Mouse (Mus musculus) heart, adult 2 months (tissue): ENCODE data around the gene Hist4h4. TPM values are rescaled to one million over a fixed set of nuclear protein-coding genes. Genes with fewer than 3 reads are reported as not detected.

Experiments used
- DNase-seq, 2 experiments: peaks; one replicate each; pipeline ENCODE4 v3.0.0; 2021
- H3K27ac ChIP-seq: fragments of 200-600 bp; 2 replicates; pipeline ENCODE4 v1.8.1; 2022
- H3K27me3 ChIP-seq: fragments of 200-500 bp; 2 replicates; pipeline ENCODE4 v1.6.1; 2012; ENCODE audit warnings: mild to moderate bottlenecking, low read length, inconsistent platforms, mixed read lengths; ENCODE audit not compliant: control insufficient read depth, insufficient read depth
- H3K36me3 ChIP-seq: fragments of 200-500 bp; 2 replicates; pipeline ENCODE4 v1.6.1; 2012; ENCODE audit warnings: low read length, inconsistent platforms; ENCODE audit not compliant: control insufficient read depth, insufficient read depth
- H3K4me1 ChIP-seq: fragments of 200-500 bp; 2 replicates; pipeline ENCODE4 v1.6.1; 2011; ENCODE audit warnings: low read length; ENCODE audit not compliant: control insufficient read depth, insufficient read depth
- H3K4me3 ChIP-seq: fragments of 200-600 bp; 2 replicates; pipeline ENCODE4 v1.8.1; 2022
- H3K79me2 ChIP-seq: fragments of 200-500 bp; replicated peaks from 2 replicates; pipeline ENCODE4 v1.6.1; 2012; ENCODE audit warnings: mild to moderate bottlenecking, inconsistent platforms, low read length, moderate library complexity, mixed read lengths; ENCODE audit not compliant: control insufficient read depth, insufficient read depth
- H3K9ac ChIP-seq: fragments of 200-500 bp; 2 replicates; pipeline ENCODE4 v1.6.1; 2012; ENCODE audit warnings: low read depth, mild to moderate bottlenecking, control low read depth, inconsistent platforms, low read length, mixed read lengths
- CTCF ChIP-seq: fragments of 200-600 bp; IDR thresholded peaks from 2 replicates; pipeline ENCODE4 v1.8.1; 2022; ENCODE audit warnings: antibody characterized with exemption, mild to moderate bottlenecking, moderate library complexity
- EP300 ChIP-seq: fragments of 200-500 bp; IDR thresholded peaks from 2 replicates; pipeline ENCODE4 v1.6.1; 2011; ENCODE audit warnings: low read depth, low read length, control low read depth; ENCODE audit not compliant: insufficient read depth
- POLR2A ChIP-seq: fragments of 200-500 bp; IDR thresholded peaks from 2 replicates; pipeline ENCODE4 v1.6.1; 2011; ENCODE audit warnings: mild to moderate bottlenecking, low read depth, low read length, control low read depth; ENCODE audit not compliant: insufficient read depth
- WGBS: fragments of 180-500 bp; shearing (Covaris S2); methylation state at CpG from one replicate; pipeline ENCODE4 v1.1.7; 2018; 5-methylcytosine and 5-hydroxymethylcytosine counted together
- intact Hi-C: fragments of 180-260 bp; cut with DNase I; formaldehyde crosslinking; loops from one replicate; pipeline ENCODE4 v1.15.1; 2025
- polyA plus RNA-seq: library from polyadenylated mRNA; depleted of rRNA; stranded (reverse); fragments of >200 nt; gene quantifications from 2 replicates; pipeline ENCODE4 v1.2.3, GENCODE M21; 2012
- total RNA-seq, 2 experiments: library from RNA; stranded (reverse); gene quantifications; 2 replicates each; pipeline ENCODE4 v1.2.3; 2021

Hist4h4 gene
- total and polyA plus RNA-seq, 3 experiments, result 0.16 to 6.5 (median 5.9) TPM

DNA sequence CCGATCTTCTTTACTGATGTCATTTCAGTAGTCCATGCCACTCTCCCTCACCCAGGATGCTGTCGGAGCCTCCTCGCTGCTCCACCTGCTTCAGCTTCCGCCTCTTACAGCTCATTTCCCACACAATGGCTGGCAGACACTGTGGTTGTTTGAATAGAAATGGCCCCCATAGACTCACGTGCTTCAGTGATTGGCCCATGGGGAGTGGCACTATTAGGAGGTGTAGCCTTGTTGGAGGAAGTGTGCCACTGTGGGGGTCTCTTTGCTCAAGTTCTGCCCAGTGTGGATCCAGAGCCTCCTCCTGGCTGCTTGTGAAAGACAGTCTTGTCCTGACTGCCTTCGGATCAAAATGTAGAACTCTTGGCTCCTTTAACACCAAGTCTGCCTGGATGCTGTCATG lies 8.4 kb downstream of the Hist4h4 start:
- WGBS, result 68% methylated on average over 6 of the region's 6 CpGs
- Histone ChIP-seq H3K4me1 (no peaks in the 10 kb centered on the region), H3K36me3 (no peaks in the 10 kb centered on the region), H3K4me3 (no peak overlapping the region), H3K79me2 (no peaks in the 10 kb centered on the region), H3K27ac (no peak overlapping the region), H3K27me3 (no peaks in the 10 kb centered on the region), H3K9ac (no peak overlapping the region)
- TF ChIP-seq EP300 (no peak), CTCF (no peak), POLR2A (no peak)
- DNase-seq, result no peak
- intact Hi-C loops, result no loop called here

DNA sequence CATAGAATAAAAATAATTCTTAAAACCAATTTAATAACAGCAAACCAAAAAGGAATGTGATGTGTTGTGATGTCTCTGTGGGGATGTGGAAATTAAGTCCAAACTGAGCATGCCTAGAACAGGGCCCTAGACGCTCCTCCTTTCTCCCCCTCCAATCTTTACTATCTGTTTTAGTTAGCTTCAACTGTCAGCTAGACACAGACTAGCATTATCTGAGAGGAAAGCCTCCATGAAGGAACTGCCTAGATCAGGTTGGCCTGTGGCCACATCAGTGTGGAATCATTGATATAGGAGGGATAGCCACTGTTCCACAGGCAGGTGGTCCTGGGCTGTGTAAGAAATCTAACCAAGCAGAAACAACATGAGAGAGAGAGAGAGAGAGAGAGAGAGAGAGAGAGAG lies 9.1 kb downstream of the Hist4h4 start:
- Histone ChIP-seq H3K79me2 (no peaks in the 10 kb centered on the region), H3K9ac (no peak overlapping the region), H3K36me3 (no peaks in the 10 kb centered on the region), H3K4me3 (no peak overlapping the region), H3K27me3 (no peaks in the 10 kb centered on the region), H3K27ac (no peak overlapping the region), H3K4me1 (no peaks in the 10 kb centered on the region)
- intact Hi-C loops, result no loop called here
- 70% methylated on average over 1 of the region's 1 CpGs for WGBS
- TF ChIP-seq POLR2A, result no peak
- TF ChIP-seq CTCF, result no peak
- TF ChIP-seq EP300, result no peak
- no peak for DNase-seq

GRCm38 (mm10) chr6:136793831-136794525 lies 10.2 kb downstream of the Hist4h4 start:
- H3K4me3 ChIP-seq, result peak overlapping the region; percentile 3; the same call in 1 of the 2 replicates
- H3K27me3 ChIP-seq, result no peaks in the 10 kb centered on the region
- peaks cover 3% of the 10 kb centered on the region for H3K4me1 ChIP-seq
- intact Hi-C loops, result no loop called here
- no peaks in the 10 kb centered on the region for H3K79me2 ChIP-seq
- DNase-seq, result no peak
- H3K36me3 ChIP-seq, result no peaks in the 10 kb centered on the region
- H3K27ac ChIP-seq, result no peak overlapping the region
- 3% methylated on average over 23 of the region's 24 CpGs for WGBS
- TF ChIP-seq CTCF, result no peak
- TF ChIP-seq POLR2A, result no peak
- TF ChIP-seq EP300, result no peak
- H3K9ac ChIP-seq, result no peak overlapping the region

DNA sequence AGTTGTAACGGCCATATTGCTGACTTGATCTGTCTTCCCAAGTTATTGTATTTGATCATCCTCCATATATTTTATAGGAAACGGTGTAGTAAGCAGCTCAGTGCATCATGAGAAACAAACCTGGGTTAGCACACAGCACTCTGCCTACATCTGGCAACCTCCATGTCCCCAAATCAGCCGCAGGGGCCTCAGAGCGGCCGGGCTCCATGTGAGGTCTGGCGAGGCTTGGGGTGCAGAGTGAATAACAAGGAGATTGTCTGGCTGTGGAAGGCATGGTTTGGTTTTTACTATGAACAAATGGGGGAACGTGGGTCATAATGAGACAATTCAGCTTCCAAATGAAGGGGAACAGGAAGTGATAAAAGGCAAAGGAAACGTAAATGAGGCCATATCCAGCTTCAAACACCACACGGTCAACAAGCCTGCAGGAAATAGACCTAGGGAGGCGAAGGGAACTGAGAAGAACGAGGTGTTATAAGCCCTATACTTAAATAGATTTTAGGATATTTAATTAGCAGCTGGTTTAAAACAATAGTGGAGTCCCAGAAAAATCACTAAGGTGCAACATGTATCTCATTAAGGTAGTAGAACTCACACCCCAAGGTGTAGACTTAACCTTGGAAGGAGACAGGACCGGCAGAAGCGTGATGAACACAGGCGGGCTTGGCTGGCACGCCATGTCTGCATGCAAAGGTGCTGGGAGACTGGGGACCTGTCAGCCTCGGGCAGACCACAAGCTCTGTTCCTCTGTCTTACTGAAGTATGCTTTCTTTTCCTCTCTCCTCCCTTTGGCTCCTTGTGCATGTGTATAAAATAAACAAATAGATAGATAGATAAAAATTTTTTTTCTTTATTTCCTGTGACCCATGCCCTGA lies 11.1 kb downstream of the Hist4h4 start:
- no peak overlapping the region for H3K9ac ChIP-seq
- intact Hi-C loops, result no loop called here

GRCm38 (mm10) chr6:136789391-136789971 lies 14.7 kb downstream of the Hist4h4 start:
- intact Hi-C loops, result no loop called here
- no peak overlapping the region for H3K9ac ChIP-seq
- WGBS, result 29% methylated on average over 5 of the region's 5 CpGs
- H3K27me3 ChIP-seq, result no peaks in the 10 kb centered on the region
- DNase-seq, result peak; percentile 79 to 81
- H3K79me2 ChIP-seq, result no peaks in the 10 kb centered on the region
- H3K27ac ChIP-seq, result peak overlapping the region; percentile 61
- H3K4me3 ChIP-seq, result no peak overlapping the region
- peaks cover 3% of the 10 kb centered on the region for H3K4me1 ChIP-seq
- H3K36me3 ChIP-seq, result no peaks in the 10 kb centered on the region
- TF ChIP-seq POLR2A (no peak), CTCF (no peak), EP300 (0 out of 2 replicates have a peak, but pooled peaks have one; percentile 62)

More for the DNA sequence above, 11.1 kb downstream of the Hist4h4 start:
- Histone ChIP-seq H3K36me3 (no peaks in the 10 kb centered on the region), H3K27me3 (no peaks in the 10 kb centered on the region), H3K4me1 (peaks cover 3% of the 10 kb centered on the region), H3K27ac (no peak overlapping the region), H3K4me3 (no peak overlapping the region), H3K79me2 (no peaks in the 10 kb centered on the region)
- DNase-seq, result no peak
- WGBS, result 39% methylated on average over 16 of the region's 16 CpGs
- TF ChIP-seq CTCF (no peak), EP300 (no peak), POLR2A (no peak)
